Mouse (Mus musculus) ES-Bruce4 (cell line): ENCODE measurements around the gene Hoxb6.
A peak's percentile ranks its signal among the peaks of the same experiment; 100 is the strongest.

Source experiments
- CTCF ChIP-seq: IDR thresholded peaks from one replicate; pipeline ENCODE4 v1.8.1; 2011; ENCODE audit warnings: low read depth, low read length
- EP300 ChIP-seq: IDR thresholded peaks from 2 replicates; pipeline ENCODE4 v1.6.1; 2011; ENCODE audit warnings: low read depth, low read length; ENCODE audit not compliant: insufficient read depth
- POLR2A ChIP-seq: IDR thresholded peaks from one replicate; pipeline ENCODE4 v1.8.1; 2011; ENCODE audit warnings: low read length; ENCODE audit not compliant: insufficient read depth

DNA sequence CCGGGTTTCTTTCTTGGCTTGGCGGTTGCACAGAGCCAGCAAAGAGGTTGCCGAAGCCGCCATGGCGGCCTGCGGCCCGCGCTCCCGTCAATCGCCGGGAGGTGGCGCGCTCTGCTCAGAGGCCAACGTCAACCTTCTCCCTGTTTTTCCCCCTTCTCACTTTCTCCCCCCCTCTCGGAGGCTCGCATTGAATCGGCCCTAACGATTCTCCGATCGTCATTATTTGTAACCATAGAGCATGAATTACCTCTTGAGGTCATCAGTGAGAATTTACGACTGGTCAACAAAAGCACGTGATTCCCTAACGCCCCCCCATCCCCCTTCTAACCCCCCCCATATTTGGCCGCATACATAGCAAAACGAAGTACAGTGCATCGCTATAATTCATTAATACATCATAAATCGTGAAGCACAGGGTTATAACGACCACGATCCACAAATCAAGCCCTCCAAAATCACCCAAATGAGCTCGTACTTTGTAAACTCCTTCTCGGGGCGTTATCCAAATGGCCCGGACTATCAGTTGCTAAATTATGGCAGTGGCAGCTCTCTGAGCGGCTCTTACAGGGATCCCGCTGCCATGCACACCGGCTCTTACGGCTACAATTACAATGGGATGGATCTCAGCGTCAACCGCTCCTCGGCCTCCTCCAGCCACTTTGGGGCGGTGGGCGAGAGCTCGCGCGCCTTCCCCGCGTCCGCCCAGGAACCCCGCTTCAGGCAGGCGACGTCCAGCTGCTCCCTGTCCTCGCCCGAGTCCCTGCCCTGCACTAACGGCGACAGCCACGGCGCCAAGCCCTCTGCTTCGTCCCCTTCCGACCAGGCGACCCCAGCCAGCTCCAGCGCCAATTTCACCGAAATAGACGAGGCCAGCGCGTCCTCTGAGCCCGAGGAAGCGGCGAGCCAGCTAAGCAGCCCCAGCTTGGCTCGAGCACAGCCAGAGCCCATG, 11.1 kb downstream of the Hoxb6 start, which contains the start of gene Hoxb5:
- TF ChIP-seq POLR2A, result no peak
- no peak for TF ChIP-seq EP300
- TF ChIP-seq CTCF, result peak; percentile 82
